In the genomic region with DNA sequence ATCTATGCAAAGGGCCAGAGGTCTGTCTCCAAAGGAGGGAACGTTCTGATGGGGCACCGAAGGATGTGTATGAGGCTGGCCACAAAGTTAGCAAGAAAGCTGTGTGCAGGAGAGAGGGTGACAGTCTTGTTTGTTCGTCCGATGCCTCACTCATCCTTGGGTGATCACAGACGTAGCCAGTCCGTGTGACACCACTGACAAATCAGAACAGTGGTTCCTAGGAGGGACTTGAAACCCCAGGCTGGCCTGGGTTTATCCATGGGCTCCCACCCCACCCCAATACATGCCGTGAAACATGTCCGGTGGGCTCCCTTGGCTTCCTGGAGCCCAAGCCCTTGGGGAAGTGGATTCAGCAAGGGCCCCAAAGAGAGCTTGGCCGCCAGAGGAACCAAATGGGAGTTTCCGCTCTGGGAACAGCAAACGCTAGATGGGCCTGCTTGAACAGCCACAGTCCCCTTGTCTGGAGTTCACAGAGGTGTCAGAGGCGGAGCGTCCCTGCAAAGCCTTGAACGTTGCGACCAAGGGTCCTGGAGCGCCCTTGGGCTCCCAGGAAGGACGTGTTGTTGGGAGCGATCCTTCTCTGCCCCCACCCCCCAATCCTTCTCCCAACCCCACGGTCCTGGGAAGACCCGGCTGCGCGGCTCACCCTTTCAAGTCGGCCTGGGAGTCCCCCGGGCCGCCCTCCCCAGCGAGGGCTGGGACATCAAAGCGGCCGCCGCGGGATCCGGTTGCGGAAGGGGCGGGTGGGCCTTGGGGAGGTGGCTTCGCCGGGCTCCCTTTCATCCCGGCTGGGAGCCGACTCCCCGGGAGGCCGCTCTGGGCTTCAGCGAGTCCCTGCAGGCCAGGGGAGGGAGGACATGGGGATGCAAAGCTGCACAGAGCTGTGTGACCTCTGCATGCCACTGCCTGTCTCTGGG, we compare ENCODE assay signal across 8 mouse cellular contexts. TPM values are rescaled to one million over a fixed set of nuclear protein-coding genes. Genes with fewer than 3 reads are reported as not detected.
A peak's percentile ranks its signal among the peaks of the same experiment; 100 is the strongest.
DNase-seq lines count a peak whose midpoint lies in the region; ATAC-seq lines count a peak whose summit lies in the region.

No protein-coding gene starts in this region.

- ATAC-seq in megakaryocyte, adult 5-6 weeks (ENCODE audit: poor library complexity, severe bottlenecking), result no peak
- peak; percentile 71 for ATAC-seq in embryonic facial prominence, embryonic 14.5 days (ENCODE audit: low read depth)
- ATAC-seq in limb, embryonic 15.5 days (ENCODE audit: insufficient number of reproducible peaks, low FRiP score, low TSS enrichment, low read depth), result no peak
- ATAC-seq in midbrain, embryonic 16.5 days, result 0 out of 2 replicates have a peak, but pooled peaks have one; percentile 18

- peaks cover 18% of the 10 kb centered on the region for H3K27me3 ChIP-seq in megakaryocyte, embryonic 14.5 days (replicated peaks)
- H3K27me3 ChIP-seq in embryonic facial prominence, embryonic 14.5 days (replicated peaks; ENCODE audit: control insufficient read depth, insufficient read depth, low read length), result no peaks in the 10 kb centered on the region
- H3K27me3 ChIP-seq in limb, embryonic 15.5 days, result no peaks in the 10 kb centered on the region
- H3K27me3 ChIP-seq in midbrain, embryonic 16.5 days (ENCODE audit: control insufficient read depth, insufficient read depth, low read depth, low read length), result no peaks in the 10 kb centered on the region

- DNase-seq in embryonic facial prominence, embryonic 14.5 days (ENCODE audit: low spot score), result peak; percentile 83
- DNase-seq in heart, postnatal 4 days, result peak; percentile 72
- no peak for DNase-seq in c-Kit-positive CD71-positive TER-119-positive erythroid progenitor cells, embryonic 14.5 days (ENCODE audit: low spot score)
- no peak for DNase-seq in urinary bladder, postnatal 25 days (ENCODE audit: low spot score)

- H3K4me1 ChIP-seq in megakaryocyte, embryonic 14.5 days, result peaks cover 80% of the 10 kb centered on the region
- H3K4me1 ChIP-seq in embryonic facial prominence, embryonic 14.5 days (ENCODE audit: control insufficient read depth, insufficient read depth, low read length), result peaks cover 23% of the 10 kb centered on the region
- peaks cover 30% of the 10 kb centered on the region for H3K4me1 ChIP-seq in limb, embryonic 15.5 days
- peaks cover 19% of the 10 kb centered on the region for H3K4me1 ChIP-seq in midbrain, embryonic 16.5 days (ENCODE audit: control insufficient read depth, insufficient read depth, low read length)

- peak overlapping the region; percentile 59 for H3K4me3 ChIP-seq in megakaryocyte, embryonic 14.5 days (replicated peaks)
- peak overlapping the region; percentile 22 for H3K4me3 ChIP-seq in embryonic facial prominence, embryonic 14.5 days (ENCODE audit: low read depth, low read length)
- peak overlapping the region; percentile 29 for H3K4me3 ChIP-seq in limb, embryonic 15.5 days
- no peak overlapping the region for H3K4me3 ChIP-seq in midbrain, embryonic 16.5 days (ENCODE audit: low read depth, low read length)

- peaks cover 4% of the 10 kb centered on the region for H3K36me3 ChIP-seq in megakaryocyte, embryonic 14.5 days (replicated peaks; ENCODE audit: low read length)
- H3K36me3 ChIP-seq in embryonic facial prominence, embryonic 14.5 days (ENCODE audit: control insufficient read depth, insufficient read depth, low read length), result no peaks in the 10 kb centered on the region
- H3K36me3 ChIP-seq in limb, embryonic 15.5 days, result no peaks in the 10 kb centered on the region
- no peaks in the 10 kb centered on the region for H3K36me3 ChIP-seq in midbrain, embryonic 16.5 days (ENCODE audit: control insufficient read depth, insufficient read depth, low read length)

- no peaks in the 10 kb centered on the region for H3K9me3 ChIP-seq in megakaryocyte, embryonic 14.5 days
- H3K9me3 ChIP-seq in embryonic facial prominence, embryonic 14.5 days (ENCODE audit: control insufficient read depth, low read length), result no peaks in the 10 kb centered on the region
- H3K9me3 ChIP-seq in limb, embryonic 15.5 days, result no peaks in the 10 kb centered on the region
- no peaks in the 10 kb centered on the region for H3K9me3 ChIP-seq in midbrain, embryonic 16.5 days (replicated peaks; ENCODE audit: control insufficient read depth, low read length, poor library complexity, severe bottlenecking)

- WGBS in embryonic facial prominence, embryonic 14.5 days, result 13% methylated on average over 23 of the region's 40 CpGs
- 12% methylated on average over 38 of the region's 40 CpGs for WGBS in limb, embryonic 15.5 days
- 10% methylated on average over 39 of the region's 40 CpGs for WGBS in midbrain, embryonic 16.5 days

- H3K4me2 ChIP-seq in embryonic facial prominence, embryonic 14.5 days (ENCODE audit: low read depth, low read length), result peak overlapping the region; percentile 59
- H3K4me2 ChIP-seq in limb, embryonic 15.5 days, result peak overlapping the region; percentile 57
- peak overlapping the region; percentile 42 for H3K4me2 ChIP-seq in midbrain, embryonic 16.5 days (ENCODE audit: low read length)

- H3K27ac ChIP-seq in embryonic facial prominence, embryonic 14.5 days (replicated peaks; ENCODE audit: low read depth, low read length), result peak overlapping the region; percentile 85
- H3K27ac ChIP-seq in limb, embryonic 15.5 days, result peak overlapping the region; percentile 76
- peak overlapping the region; percentile 55 for H3K27ac ChIP-seq in midbrain, embryonic 16.5 days (ENCODE audit: low read length)

- H3K9ac ChIP-seq in embryonic facial prominence, embryonic 14.5 days (ENCODE audit: low read depth, low read length), result peak overlapping the region; percentile 64
- peak overlapping the region; percentile 41; the same call in 1 of the 2 replicates for H3K9ac ChIP-seq in limb, embryonic 15.5 days
- H3K9ac ChIP-seq in midbrain, embryonic 16.5 days (ENCODE audit: low read depth, low read length), result peak overlapping the region; percentile 46

RNA-seq across cellular contexts. Expression of a gene that starts 19.1 kb away (rescaled TPM):
- not detected in 2 replicates for polyA plus RNA-seq in megakaryocyte, embryonic 14.5 days (2012; ENCODE audit: insufficient read depth, low replicate concordance)
- total RNA-seq in megakaryocyte, adult 5-6 weeks (2015), result not detected in 2 replicates
- total RNA-seq in megakaryocyte, adult 5-6 weeks (2017), result 0.45 TPM in 1 of 2 replicates, not detected in the other
- polyA plus RNA-seq in embryonic facial prominence, embryonic 14.5 days (2014; fragmentation: Nextera tagmentation; extraction: Ambion mirVana), result 1.9 and 2.5 TPM in 2 replicates
- 1 to 10 TPM; 2.6 to 4.0 TPM for total RNA-seq in heart, postnatal 4 days (2021)
- 2.4 and 3.1 TPM in 2 replicates for polyA plus RNA-seq in limb, embryonic 15.5 days (2015; fragmentation: Nextera tagmentation; extraction: Ambion mirVana)
- polyA plus RNA-seq in midbrain, embryonic 16.5 days (2015; fragmentation: Nextera tagmentation; extraction: Ambion mirVana), result 0.99 and 2.1 TPM in 2 replicates

RNA-seq across cellular contexts. Expression of a gene that starts 23.3 kb away (rescaled TPM):
- 10.3 and 36.9 TPM in 2 replicates for polyA plus RNA-seq in megakaryocyte, embryonic 14.5 days (2012; ENCODE audit: insufficient read depth, low replicate concordance)
- total RNA-seq in megakaryocyte, adult 5-6 weeks (2015), result 4.1 and 9.5 TPM in 2 replicates
- total RNA-seq in megakaryocyte, adult 5-6 weeks (2017), result 7.9 TPM in 2 replicates
- polyA plus RNA-seq in embryonic facial prominence, embryonic 14.5 days (2014; fragmentation: Nextera tagmentation; extraction: Ambion mirVana), result 81.7 and 85.6 TPM in 2 replicates
- 10 to 100 TPM; 51.7 to 54.5 TPM for total RNA-seq in heart, postnatal 4 days (2021)
- 86.3 and 89.5 TPM in 2 replicates for polyA plus RNA-seq in limb, embryonic 15.5 days (2015; fragmentation: Nextera tagmentation; extraction: Ambion mirVana)
- polyA plus RNA-seq in midbrain, embryonic 16.5 days (2015; fragmentation: Nextera tagmentation; extraction: Ambion mirVana), result 105 and 109 TPM in 2 replicates

RNA-seq across cellular contexts. Expression of a gene that starts 45.8 kb away (rescaled TPM):
- 14.8 and 21.5 TPM in 2 replicates for polyA plus RNA-seq in megakaryocyte, embryonic 14.5 days (2012; ENCODE audit: insufficient read depth, low replicate concordance)
- 4.3 and 6.1 TPM in 2 replicates for total RNA-seq in megakaryocyte, adult 5-6 weeks (2015)
- 12.6 and 17.1 TPM in 2 replicates for total RNA-seq in megakaryocyte, adult 5-6 weeks (2017)
- 26.6 and 30.4 TPM in 2 replicates for polyA plus RNA-seq in embryonic facial prominence, embryonic 14.5 days (2014; fragmentation: Nextera tagmentation; extraction: Ambion mirVana)
- total RNA-seq in heart, postnatal 4 days (2021), result 10 to 100 TPM; 11.7 to 13.2 TPM
- 32.8 and 34.4 TPM in 2 replicates for polyA plus RNA-seq in limb, embryonic 15.5 days (2015; fragmentation: Nextera tagmentation; extraction: Ambion mirVana)
- 41.7 and 48.0 TPM in 2 replicates for polyA plus RNA-seq in midbrain, embryonic 16.5 days (2015; fragmentation: Nextera tagmentation; extraction: Ambion mirVana)

RNA-seq across cellular contexts. Expression of a gene that starts 50.4 kb away (rescaled TPM):
- not detected in 2 replicates for polyA plus RNA-seq in megakaryocyte, embryonic 14.5 days (2012; ENCODE audit: insufficient read depth, low replicate concordance)
- not detected in 2 replicates for total RNA-seq in megakaryocyte, adult 5-6 weeks (2015)
- total RNA-seq in megakaryocyte, adult 5-6 weeks (2017), result not detected in 2 replicates
- polyA plus RNA-seq in embryonic facial prominence, embryonic 14.5 days (2014; fragmentation: Nextera tagmentation; extraction: Ambion mirVana), result 63.8 and 68.0 TPM in 2 replicates
- total RNA-seq in heart, postnatal 4 days (2021), result 1 to 10 TPM; 8.7 to 9.4 TPM
- 47.6 and 65.0 TPM in 2 replicates for polyA plus RNA-seq in limb, embryonic 15.5 days (2015; fragmentation: Nextera tagmentation; extraction: Ambion mirVana)
- 1.8 and 2.4 TPM in 2 replicates for polyA plus RNA-seq in midbrain, embryonic 16.5 days (2015; fragmentation: Nextera tagmentation; extraction: Ambion mirVana)

Comparison
In these comparisons a context has a peak if more than half of its experiments do, and no peak if none do; other contexts are left out.
1. ATAC-seq: peak in embryonic facial prominence, embryonic 14.5 days (single experiment) and midbrain, embryonic 16.5 days (single experiment); none in megakaryocyte, adult 5-6 weeks (single experiment) and limb, embryonic 15.5 days (single experiment).
2. DNase-seq: peak in embryonic facial prominence, embryonic 14.5 days (single experiment) and heart, postnatal 4 days (single experiment); none in c-Kit-positive CD71-positive TER-119-positive erythroid progenitor cells, embryonic 14.5 days (single experiment) and urinary bladder, postnatal 25 days (single experiment).
3. Peak in every context shown above with its lines, with median percentiles within 50 percentile points of each other: H3K27ac ChIP-seq, H3K4me2 ChIP-seq and H3K9ac ChIP-seq.